In the genomic region with DNA sequence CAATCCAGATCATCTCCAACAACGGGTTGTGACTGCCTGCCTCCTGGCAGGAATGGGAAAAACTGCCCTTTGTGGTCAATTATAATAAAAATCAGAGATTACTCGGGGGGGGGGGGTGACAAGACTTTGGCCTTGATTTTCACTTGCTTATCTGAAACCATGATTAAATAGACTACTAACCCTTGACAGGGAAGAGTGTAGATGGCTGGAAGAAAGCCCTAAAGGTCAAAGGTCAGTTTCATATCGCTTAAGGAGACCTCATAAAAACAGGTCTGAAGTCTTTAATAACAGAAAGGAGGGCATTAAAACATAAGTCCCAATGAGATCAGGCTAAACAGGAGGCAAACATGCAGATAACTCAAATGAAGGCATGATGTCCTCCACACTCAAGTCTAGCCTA, we compare ENCODE assay signal across 28 mouse cellular contexts. TPM values are rescaled to one million over a fixed set of nuclear protein-coding genes. Genes with fewer than 3 reads are reported as not detected.
"Had no signal": no experiment of that assay in that cellular context is flagged by ENCODE, and none has a peak within 500 bp of the region (broad histone marks: within the 10 kb centered on the region; RNA-seq: fewer than 3 reads in every experiment).

No protein-coding gene starts in this region.

- H3K27ac ChIP-seq: heart, embryonic 10.5 days; hindbrain, embryonic 10.5 days; hindbrain, embryonic 12.5 days; hindbrain, embryonic 14.5 days; kidney, embryonic 15.5 days; kidney, postnatal 0 days; layer of hippocampus, adult 2 months; left cerebral cortex, adult 2 months; limb, embryonic 13.5 days; limb, embryonic 15.5 days; liver, embryonic 12.5 days; liver, embryonic 14.5 days had no signal

- H3K9me3 ChIP-seq: heart, embryonic 10.5 days; heart, embryonic 12.5 days; hindbrain, embryonic 10.5 days; hindbrain, embryonic 12.5 days; kidney, embryonic 15.5 days; limb, embryonic 13.5 days; limb, embryonic 15.5 days; liver, embryonic 12.5 days had no signal

- DNase-seq: gastrocnemius, postnatal 10 days; gastrocnemius, postnatal 25 days; heart, adult 18-20 months; heart, postnatal 10 days; heart, postnatal 4 days; kidney, adult 11 months; kidney, adult 2 months; kidney, adult 9 months; kidney, postnatal 14 days; kidney, postnatal 36 days; left cerebral cortex, postnatal 4 days had no signal

- H3K4me2 ChIP-seq: heart, embryonic 12.5 days; hindbrain, embryonic 12.5 days; hindbrain, embryonic 14.5 days; kidney, embryonic 15.5 days; limb, embryonic 13.5 days; limb, embryonic 15.5 days; liver, embryonic 12.5 days had no signal

- ATAC-seq: hindbrain, embryonic 16.5 days; inflammation-experienced regulatory T-cells, adult 6 months; liver, embryonic 12.5 days had no signal

- H3K4me1 ChIP-seq: heart, embryonic 10.5 days; heart, embryonic 12.5 days; hindbrain, embryonic 10.5 days; hindbrain, embryonic 12.5 days; kidney, embryonic 15.5 days; limb, embryonic 13.5 days; limb, embryonic 15.5 days; liver, embryonic 12.5 days had no signal

- H3K27me3 ChIP-seq: heart, embryonic 12.5 days; hindbrain, embryonic 12.5 days; kidney, embryonic 15.5 days; limb, embryonic 13.5 days; limb, embryonic 15.5 days had no signal

- H3K9ac ChIP-seq: heart, embryonic 12.5 days; hindbrain, embryonic 12.5 days; hindbrain, embryonic 14.5 days; kidney, embryonic 15.5 days; limb, embryonic 13.5 days; limb, embryonic 15.5 days; liver, embryonic 12.5 days; liver, embryonic 14.5 days had no signal

- H3K4me3 ChIP-seq: gastrocnemius, adult 2 months; heart, embryonic 10.5 days; heart, embryonic 12.5 days; hindbrain, embryonic 10.5 days; hindbrain, embryonic 12.5 days; kidney, embryonic 15.5 days; layer of hippocampus, adult 2 months; left cerebral cortex, adult 2 months; limb, embryonic 13.5 days; limb, embryonic 15.5 days; liver, embryonic 12.5 days had no signal

RNA-seq across cellular contexts. Expression of a gene that starts 16.3 kb away (rescaled TPM):
- total RNA-seq: granulocyte monocyte progenitor cell, adult 5-6 weeks had no signal
- polyA plus RNA-seq: inflammation-experienced regulatory T-cells, adult 6 months had no signal

RNA-seq across cellular contexts. Expression of a gene that starts 41.8 kb away (rescaled TPM):
- total RNA-seq: granulocyte monocyte progenitor cell, adult 5-6 weeks had no signal
- polyA plus RNA-seq: inflammation-experienced regulatory T-cells, adult 6 months had no signal
